Mouse (Mus musculus): ENCODE data around the gene Tm7sf2. TPM values are rescaled to one million over a fixed set of nuclear protein-coding genes. Genes with fewer than 3 reads are reported as not detected.

The Tm7sf2 gene
- 59.9 and 66.0 TPM in 2 replicates for total RNA-seq (2021)
- long read RNA-seq, transcript Tm7sf2-201 (10 exons, 1,471 nt), result major isoform, 30 of 67 reads
- long read RNA-seq, partial matches to known transcripts, result 29 of 67 reads
- long read RNA-seq, other reads (novel, unspliced or antisense), result 6 of 67 reads

DNA sequence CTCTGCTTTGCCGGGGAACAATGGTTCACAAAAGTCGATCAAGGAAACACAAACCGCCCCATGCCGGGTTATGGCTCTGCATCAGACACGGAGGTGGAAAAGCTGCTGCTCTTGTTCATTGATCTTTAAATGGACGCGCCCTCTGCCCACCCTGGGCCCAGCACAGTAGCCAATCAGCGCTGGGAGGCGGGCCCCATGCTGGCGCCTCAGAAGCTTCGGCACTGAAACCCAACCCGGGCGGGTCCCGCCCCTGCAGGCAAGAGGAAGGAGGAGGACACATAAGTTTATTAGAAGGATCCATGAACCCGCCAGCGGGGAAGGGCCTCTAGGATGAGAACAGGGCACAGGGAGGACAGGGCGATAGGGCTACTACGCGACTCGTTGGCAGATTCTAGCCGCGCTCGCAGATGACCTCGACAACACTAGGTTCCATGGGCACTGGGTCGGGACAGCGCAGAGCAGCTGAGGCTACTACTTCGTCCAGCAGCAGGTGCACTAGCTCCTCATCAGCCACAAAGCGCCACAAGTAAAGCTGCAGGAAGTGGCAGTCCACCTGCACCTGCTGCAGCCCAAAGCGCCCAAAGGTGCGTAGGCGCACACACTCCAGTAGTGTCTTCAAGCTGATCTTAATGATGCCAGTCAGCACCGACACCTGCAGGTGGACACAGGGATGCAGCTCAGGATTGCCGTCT is at the start of gene Tm7sf2:
Gene Tm7sf2, minus strand, starts transcription at position 650 of the 692 bp plus-strand sequence.
- DNase-seq, result peak; percentile 94

DNA sequence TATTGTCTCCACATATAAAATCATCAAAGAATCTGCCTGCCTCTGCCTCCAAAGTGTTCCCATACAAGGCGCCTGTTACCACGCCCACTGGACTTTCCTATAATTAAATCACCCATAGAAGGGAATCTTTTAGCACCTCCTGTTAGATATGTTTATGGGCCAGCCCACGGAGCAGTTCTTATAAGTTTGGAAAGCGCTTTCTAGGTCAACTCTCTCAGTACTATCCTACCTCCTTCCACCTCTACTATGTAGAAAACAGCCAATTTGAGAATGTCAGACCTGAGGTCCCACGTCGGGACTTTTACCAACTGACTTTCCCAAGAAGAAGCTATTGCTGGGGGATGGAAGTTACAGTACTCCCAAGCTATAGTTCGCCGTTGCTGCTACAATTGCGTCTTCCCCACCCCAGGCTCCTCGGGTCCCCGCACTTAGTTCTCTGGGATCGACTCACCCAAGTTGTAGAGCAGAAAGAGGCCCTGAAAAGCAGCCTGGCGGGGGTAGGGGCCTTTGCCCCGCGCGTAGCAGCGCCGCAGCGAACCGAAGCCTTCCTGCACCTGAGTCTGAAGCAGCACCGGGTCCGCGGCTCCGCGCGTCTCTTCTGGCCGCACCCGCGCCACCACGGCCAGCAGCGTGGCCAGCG is 49.3 kb upstream of the Tm7sf2 start:
- DNase-seq, result no peak

DNA sequence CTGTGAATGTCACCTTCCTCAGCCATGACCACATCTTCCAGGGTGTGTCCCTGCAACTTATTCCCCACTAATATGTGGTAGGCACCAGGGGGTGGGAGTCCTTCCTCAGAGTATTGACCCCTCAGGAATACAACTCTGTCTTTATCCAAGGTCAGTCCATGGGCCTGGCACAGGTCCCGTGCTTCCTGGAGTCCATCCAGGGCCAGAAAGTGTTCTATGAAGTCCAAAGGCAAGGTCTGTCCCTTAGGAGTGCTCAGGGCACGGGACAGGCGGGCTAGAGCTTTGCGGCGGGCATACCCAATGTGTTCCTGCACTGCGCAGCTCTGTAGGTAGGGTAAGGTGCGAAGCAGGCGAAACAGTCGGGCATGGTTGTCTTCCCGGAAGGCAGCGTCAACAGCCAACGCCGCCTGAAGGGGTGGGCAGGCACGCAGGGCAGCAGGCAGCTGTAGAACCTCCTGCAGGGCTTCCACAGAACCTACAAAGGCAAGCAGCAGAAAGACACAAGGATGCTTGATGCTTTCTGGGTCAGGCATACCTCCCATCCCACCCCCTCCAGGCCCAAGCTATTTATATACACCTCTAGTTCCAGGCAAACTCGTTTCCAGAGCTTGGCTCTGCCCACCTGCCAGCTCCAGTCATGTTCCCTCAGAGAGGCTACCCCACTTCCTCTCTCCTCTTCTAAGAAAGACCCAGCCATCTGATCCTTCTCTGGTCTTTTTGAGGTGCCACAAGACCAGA is 48.1 kb upstream of the Tm7sf2 start:
- peak; percentile 38 for DNase-seq

DNA sequence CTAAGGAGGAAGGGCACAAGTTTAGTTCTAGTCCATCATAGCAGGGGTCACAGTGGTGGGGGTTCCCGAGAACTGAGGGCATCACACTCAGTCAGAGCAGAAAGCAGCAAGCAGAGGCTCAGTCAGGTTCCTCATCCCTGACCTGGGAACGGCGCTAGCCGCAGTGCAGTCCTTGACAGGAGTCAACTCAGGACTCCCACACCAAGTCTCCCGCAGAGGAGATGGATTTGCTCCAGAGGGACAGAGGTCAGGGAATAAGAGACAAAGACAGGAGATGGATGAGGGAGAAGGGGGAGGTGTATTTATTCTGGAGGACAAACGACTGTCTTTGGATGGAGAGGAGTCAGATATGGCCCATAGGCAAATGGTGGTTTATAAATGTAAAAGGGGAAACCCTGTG is 44.9 kb upstream of the Tm7sf2 start:
- no peak for DNase-seq

DNA sequence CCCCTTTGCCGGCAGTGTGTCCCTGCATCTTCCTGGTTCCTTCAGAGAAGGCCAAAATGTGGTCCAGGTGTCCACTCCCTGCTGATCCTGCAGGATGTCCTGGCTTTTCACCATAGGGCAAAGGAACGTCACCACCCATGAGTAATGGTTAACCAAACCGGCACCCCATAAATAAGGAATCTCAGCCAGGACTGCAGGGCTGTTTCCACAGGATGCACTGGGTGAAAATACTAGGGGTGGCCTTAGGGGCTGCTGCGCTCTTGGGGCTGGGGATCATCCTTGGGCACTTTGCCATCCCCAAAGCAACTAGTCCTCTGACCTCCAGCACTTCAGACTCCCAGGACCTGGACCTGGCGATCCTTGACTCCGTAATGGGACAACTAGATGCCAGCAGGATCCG is 37.4 kb upstream of the Tm7sf2 start, which contains the start of gene Naaladl1:
Gene Naaladl1, plus strand, starts transcription at position 197 of the 400 bp plus-strand sequence.
- DNase-seq, result no peak

DNA sequence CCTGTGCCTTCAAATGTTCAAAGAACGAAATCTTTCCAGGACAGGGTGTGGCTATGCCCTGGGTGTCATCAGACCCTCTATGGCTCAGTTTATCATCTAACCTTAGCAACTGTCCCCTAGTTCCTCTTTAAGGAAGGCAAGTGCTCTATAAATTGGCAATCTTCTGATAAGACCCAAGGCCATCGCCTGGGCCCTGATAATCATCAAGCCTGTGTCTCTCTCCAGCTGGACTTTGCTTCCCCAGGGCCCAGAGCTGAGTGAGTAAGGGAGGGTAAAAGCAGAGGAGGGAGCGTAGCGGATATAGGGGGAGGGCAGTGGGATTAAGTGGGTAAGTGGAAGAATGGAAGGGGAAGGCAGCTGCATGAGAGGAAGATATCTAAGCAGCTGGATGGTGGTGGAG is 36.3 kb upstream of the Tm7sf2 start:
- no peak for DNase-seq

DNA sequence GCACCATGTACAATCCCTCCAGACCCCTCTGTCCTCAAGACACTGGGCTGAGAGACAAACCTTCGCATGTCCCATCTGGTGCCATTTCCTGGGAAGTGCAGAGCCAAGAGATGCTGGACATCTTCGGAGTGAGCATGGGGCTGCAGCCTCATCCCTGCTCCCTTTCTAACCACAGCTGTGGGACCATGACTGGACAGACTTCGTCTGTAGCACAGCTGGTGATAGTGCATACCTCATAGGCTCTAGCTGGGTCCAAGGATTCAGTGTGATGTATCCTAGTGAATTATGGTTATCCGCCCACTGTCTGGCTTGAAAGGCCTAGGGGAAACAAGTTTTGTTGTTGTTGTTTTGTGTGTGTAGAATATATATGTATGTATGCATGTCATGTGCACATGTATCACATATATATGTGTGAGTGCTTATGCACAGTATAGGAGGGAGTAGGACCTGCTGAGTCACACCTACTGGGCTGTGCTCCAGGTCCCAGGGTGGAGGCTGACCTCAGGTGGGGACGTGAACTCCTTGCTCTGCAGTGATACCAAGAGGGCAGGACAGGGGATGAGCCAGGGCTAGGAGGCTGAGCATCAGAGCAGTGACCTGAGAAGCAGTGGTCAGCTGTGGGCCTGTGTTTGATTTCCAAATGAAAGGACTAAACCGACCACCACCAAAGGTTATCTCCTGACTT is 34.1 kb upstream of the Tm7sf2 start:
- DNase-seq, result no peak

DNA sequence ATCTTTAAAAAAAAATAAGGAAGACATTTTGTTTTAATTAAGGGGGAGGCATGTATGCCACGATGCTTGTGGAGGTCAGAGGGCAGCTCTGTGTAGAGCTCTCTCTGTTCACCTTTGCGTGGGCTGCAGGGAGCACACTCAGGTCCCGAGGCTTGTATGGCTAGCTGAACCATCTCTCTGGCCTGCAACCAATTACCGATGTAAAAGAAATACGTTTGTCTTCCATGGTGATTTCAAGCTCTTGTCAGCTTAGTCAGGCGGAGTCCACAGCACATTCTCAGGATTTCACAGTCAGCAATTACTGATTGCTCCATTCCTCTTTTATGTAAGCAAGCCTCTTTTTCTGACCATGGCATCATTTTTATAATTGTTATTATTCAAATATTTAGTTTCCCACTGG is 33.0 kb upstream of the Tm7sf2 start:
- DNase-seq, result no peak

DNA sequence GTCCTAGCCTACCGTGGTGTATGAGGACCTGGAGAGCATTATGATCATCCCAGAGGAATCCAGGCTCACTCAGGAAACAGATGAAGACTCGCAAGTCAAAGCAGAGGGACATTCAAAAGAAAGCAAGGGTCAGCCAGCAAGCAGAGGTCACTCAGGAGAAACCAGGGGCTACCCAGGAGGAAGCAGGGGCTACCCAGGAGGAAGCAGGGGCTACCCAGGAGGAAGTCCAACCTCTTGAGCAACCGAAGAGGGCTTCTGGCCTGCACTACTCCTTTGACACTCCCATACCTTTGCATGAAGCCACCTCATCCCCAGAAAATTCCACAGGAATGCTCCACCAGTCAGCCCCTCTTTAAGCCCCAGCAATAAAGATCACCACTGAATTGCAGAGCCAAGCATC is 29.7 kb upstream of the Tm7sf2 start:
- no peak for DNase-seq

DNA sequence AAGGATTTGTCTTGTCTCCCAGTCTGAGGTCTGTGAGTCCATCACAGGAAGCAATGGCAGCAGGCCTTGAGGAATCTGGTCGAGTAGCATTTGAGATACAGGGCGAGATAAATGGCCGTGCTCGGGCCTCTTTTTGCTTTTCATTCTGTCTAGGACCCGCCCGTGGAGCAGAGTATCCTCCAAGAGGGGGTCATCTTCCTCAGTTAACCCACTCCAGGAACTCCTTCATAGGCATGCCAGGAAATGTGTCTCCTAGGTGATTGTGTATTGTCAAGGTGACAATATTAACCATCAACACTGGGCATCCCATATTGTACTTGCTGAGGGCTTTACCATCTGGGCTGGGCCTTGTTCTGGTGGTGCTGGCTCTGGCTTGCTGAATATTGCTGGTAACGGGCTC is 25.9 kb upstream of the Tm7sf2 start, which contains the start of gene AC131692.1:
Gene AC131692.1, plus strand, starts transcription at position 301 of the 400 bp plus-strand sequence.
- no peak for DNase-seq

DNA sequence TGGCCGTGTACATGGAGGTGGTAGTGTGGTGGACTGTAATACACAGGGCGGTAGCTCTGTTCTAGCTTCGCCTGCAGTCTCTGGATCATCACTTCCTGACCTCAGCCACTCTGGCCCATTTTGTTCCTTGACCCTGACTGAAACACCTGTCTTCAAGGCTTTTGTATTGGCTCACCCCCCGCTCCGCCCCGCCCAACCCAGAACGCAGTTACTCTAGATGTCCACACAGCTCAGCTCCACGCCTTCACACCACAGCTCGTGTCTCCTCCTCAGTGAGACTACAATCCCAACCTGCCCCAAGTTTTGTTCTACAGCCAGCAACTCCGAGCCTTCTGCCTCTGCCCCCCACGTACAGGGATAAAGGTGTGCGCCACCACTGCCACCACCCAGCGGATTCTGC is 20.7 kb upstream of the Tm7sf2 start:
- DNase-seq, result no peak

DNA sequence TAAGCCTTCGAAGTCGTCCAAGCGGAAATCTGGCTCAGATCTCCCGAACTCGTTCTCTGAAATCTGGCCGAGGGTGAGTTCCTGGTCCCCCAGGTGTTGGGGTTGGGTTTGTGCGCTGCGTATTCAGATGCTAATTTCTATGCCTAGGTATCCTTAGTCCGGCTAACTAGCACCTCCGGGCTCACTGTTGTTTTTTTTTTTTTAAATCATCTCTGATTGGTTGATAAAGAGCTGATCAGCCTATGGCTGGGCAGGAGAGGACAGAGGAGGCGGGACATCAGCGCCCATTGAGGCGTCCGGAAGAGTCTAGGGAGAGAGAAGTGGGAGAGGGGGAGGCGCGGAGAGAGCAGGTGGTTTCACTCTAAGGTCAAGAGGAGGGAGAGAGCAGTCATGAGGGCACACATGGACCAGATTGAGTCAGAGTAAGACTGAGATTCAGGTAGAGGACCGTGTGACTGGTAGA is 17.3 kb upstream of the Tm7sf2 start:
- DNase-seq, result peak; percentile 48

DNA sequence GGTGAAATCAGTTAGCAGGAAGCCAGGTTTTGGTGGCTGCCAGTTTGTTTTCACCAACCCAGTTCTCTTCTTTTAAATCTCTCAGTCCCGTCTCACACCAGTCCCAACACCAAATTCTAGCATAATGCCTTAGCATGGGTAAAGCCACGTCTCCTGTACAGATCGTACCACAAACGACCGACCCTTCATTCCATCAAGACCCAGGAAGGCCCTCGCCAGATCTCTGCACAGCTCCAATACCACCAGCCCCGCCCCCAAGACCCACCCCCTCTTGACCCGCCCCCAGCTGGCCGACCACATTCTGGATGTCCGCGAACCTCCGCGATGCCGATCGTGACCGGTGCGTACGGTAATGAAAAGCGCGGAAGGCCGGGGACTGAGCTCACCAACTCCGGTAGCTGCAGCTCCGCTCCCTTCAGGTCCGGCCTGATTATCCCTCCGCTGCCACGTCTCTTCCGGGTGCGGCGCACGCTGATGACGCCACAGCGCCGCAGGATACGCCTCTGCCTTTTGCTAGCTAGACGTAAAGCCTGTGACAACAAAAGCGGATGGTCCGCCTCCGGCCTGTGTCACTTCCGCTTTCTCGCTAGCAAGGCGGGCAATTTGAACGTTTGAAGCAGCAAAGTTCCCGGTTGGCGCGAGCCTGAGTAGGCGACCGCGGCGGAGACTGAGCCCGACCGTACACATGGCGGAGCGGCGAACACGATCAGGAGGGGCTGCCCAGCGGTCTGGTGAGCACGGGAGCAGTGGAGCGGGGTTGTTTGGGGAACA is 16.5 kb upstream of the Tm7sf2 start, which contains the start of the genes Zfpl1 and Cdca5:
Gene Zfpl1, minus strand, starts transcription at position 479 of the 771 bp plus-strand sequence.
Gene Cdca5, plus strand, starts transcription at position 506 of the 771 bp plus-strand sequence.
- peak; percentile 94 for DNase-seq

DNA sequence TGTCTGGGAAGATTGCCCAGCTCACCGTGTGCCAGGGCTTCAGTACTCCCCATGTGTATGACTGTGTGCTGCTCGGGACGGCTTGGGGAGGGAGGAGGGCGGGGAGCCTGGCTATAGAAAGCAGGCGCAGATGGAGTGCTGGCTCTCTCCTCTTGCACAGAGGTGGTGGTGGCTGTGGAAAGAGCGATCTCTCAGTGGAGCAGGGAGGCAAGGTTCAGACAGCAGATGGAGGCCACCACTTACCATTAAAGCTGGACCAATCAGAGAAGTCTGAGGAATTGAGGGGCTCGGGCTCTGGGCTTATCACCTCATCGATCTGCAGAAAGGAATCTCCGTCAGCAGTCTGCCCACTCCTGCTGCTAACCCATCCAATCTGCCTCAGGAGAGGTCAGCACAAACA is 14.0 kb upstream of the Tm7sf2 start, which contains the start of gene Gm28374:
Gene Gm28374, minus strand, starts transcription at position 101 of the 400 bp plus-strand sequence.
- DNase-seq, result no peak

DNA sequence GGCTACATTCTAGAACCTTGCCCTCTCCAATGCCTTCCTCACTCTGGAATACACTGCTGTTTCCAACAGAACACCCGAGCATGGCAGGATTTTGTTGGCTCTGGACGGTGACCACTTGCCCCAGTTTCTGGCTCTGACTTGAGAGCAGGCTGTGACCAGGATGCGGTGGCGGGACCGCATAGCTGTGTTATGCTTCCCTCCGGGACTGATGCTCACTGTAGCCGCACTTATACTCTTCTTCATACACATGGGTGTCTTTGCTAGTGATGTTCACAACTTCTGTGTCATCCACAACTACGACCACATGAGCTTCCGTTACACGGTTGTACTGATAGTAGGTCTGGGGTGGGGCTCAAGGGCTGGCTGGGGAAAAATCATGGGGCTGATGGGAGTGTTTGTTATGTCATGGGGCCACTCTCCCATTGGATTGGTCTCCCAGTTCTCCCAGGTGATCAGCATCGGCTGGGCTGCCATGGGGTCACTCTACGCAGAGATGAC is 11.9 kb upstream of the Tm7sf2 start, which contains the start of gene Tmem262:
Gene Tmem262, plus strand, starts transcription at position 51 of the 498 bp plus-strand sequence.
- DNase-seq, result no peak

DNA sequence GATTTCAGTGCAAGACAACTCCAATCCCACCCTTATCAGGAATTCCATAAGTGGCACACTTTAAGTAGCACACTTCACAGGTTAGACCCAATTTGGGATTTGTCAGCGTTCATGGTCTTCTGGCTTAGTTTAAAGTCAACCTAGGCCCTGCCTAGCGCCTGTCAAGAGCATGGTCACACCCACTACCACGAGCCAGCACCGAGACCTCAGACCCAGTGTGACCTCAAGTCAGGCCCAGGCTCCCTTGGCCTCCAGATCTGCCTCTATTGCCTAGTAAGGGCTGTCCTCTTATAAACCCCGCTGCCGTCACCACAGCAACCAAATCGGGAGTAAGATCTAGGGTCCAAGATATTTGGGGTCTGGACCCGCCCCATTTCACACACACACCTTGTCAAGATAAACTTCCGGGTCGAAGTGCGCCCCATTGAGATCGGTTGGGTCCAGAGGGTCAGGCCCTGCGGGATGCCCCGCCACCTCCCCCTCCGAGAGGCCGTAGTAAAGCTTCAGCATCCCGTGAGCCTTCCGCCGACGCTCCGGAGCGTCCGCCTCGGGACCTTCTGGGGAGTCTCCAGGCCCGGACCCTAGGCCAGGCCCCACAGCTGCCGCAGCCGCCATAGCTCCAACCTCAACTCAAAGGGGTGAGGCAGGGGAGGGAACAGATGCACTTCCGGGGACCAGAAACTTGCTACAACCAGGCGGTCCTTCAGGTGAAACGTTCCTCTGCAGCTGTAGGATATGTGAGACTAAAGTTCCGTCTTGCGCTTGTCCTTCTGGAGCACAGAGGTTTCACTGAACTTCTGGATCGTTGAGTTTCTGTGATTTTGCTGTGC is 8.6 kb upstream of the Tm7sf2 start, which contains the start of gene Vps51:
Gene Vps51, minus strand, starts transcription at position 668 of the 830 bp plus-strand sequence.
- peak; percentile 72 for DNase-seq

DNA sequence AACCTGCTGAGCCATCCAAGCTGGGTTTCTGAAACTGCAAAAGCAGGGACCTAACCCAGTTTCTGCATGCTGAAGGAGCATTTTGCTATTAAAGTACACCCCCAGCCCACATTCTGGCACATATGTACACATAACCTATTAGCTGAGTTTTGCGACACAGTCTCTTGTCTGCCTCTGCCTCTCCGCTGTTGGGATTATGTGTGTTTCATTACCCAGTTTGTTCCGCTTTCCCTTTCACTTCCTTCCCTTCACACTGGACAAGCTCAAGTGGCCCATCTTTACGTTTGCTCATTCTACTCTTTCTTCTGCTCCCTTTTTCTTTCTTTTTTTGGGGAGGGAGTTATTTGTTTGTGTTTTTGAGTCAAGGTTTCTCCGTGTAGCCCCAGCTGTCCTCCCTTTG is 5.7 kb upstream of the Tm7sf2 start:
- no peak for DNase-seq

DNA sequence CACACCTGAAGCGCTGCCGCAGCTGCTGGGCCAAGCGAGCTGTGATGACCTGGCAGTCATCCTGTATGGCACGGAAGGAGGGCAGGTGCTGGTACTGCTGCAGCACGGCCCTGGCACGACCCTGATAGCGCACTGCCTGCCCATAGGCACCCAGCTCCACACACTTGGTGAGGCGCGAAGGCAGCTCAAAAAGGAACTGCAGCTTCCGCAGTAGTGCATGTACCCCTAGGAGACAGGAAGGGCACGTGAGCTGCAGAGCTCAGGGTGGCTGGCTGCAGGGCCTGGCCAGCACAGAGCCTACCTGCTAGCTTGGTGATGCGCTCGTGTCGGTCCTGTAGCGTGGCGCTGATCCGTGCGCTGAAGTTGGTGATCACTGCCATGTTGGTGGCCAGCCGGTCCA is 3.1 kb upstream of the Tm7sf2 start:
- no peak for DNase-seq

DNA sequence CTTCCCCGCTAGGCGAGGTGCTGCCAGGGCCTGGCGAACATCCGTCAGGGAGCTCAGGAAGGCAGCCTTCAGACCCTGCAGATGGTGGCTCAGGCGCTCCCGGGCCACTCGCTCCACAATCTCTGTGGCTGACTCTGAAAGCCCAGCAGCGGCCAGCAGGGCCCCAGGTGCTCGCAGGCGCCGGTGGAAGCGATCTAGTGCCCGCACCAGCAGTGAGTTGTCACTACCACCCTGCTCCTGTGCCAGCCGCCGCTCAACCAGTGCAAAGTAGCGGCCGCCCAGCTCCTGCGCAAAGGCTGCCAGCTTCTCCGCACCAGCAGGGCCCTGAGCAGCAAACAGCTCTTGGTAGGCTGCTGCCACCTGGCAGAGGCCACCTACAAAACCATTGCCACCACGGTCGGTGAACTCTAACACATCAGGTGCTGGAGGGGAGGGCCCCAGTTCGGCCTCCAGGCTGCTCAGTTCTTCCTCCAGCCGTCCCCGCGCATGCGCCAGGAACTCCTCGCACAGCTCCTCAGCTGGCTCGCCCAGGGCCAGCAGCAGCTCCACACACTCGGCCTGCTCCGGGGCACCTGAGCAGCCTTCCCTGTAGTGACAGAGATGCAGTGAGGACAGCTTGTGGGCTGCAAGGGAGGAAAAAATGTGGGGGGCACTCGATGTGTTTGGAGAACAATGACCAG is 2.5 kb upstream of the Tm7sf2 start:
- DNase-seq, result no peak

Measured in adrenal gland, postnatal 25 days (tissue).